Mouse (Mus musculus) layer of hippocampus, postnatal 14 days (tissue): ENCODE results near the gene Abt1. TPM values are rescaled to one million over a fixed set of nuclear protein-coding genes. Genes with fewer than 3 reads are reported as not detected.

Source experiments
- total RNA-seq, 2 experiments: library from RNA; stranded (reverse); gene quantifications; 2 replicates each; pipeline ENCODE4 v1.2.3; 2021

Abt1 gene
- total RNA-seq, 2 experiments from 2014 or later = 7.0 TPM

Other genes starting within 250 kb of the Abt1 start
- gene Vmn1r220, start 235.9 kb downstream of the Abt1 start, total RNA-seq = not detected
- not detected for gene Vmn1r221, start 209.7 kb downstream of the Abt1 start, total RNA-seq
- not detected for gene Vmn1r222, start 187.9 kb downstream of the Abt1 start, total RNA-seq
- not detected for gene Vmn1r223, start 176.7 kb downstream of the Abt1 start, total RNA-seq
- 10 to 100 TPM; 34.9 to 39.8 TPM for gene Zfp322a, start 54.7 kb downstream of the Abt1 start, total RNA-seq
- gene Btn1a1, start 42.0 kb upstream of the Abt1 start, total RNA-seq = not detected
- 1 to 10 TPM in 1 of 2 experiments, under 1 TPM in 1; 0.58 to 1.0 TPM for gene Btn2a2, start 65.0 kb upstream of the Abt1 start, total RNA-seq
- 100 to 1,000 TPM; 253 to 315 TPM for gene Hist1h4h, start 107.2 kb upstream of the Abt1 start, total RNA-seq
- 10 to 100 TPM; 23.4 to 33.5 TPM for gene Hist1h2af, start 110.0 kb upstream of the Abt1 start, total RNA-seq
- gene Hist1h3g, start 111.6 kb upstream of the Abt1 start, total RNA-seq = 10 to 100 TPM in 1 of 2 experiments, 1 to 10 TPM in 1; 3.7 to 12.5 TPM
- 1 to 10 TPM; 1.2 to 1.9 TPM for gene Hist1h2bh, start 119.5 kb upstream of the Abt1 start, total RNA-seq
- gene Hist1h3f, start 120.2 kb upstream of the Abt1 start, total RNA-seq = 10 to 100 TPM; 19.7 to 24.2 TPM
- gene Hist1h4f, start 127.8 kb upstream of the Abt1 start, total RNA-seq = 100 to 1,000 TPM; 122 to 142 TPM
- gene Hist1h1d, start 129.4 kb upstream of the Abt1 start, total RNA-seq = 1 to 10 TPM; 4.6 to 4.8 TPM
- gene Hist1h3e, start 138.5 kb upstream of the Abt1 start, total RNA-seq = 10 to 100 TPM; 60.0 to 69.0 TPM
- gene Hist1h2ae, start 147.4 kb upstream of the Abt1 start, total RNA-seq = 10 to 100 TPM; 10.3 TPM
- gene Hist1h2bg, start 147.5 kb upstream of the Abt1 start, total RNA-seq = 10 to 100 TPM; 93.3 to 96.2 TPM
- gene Hist1h2bf, start 150.3 kb upstream of the Abt1 start, total RNA-seq = 10 to 100 TPM; 32.6 to 42.1 TPM
- gene Hist1h2ad, start 150.5 kb upstream of the Abt1 start, total RNA-seq = 1 to 10 TPM; 1.1 to 9.9 TPM
- 10 to 100 TPM; 11.1 to 12.1 TPM for gene Hist1h3d, start 151.9 kb upstream of the Abt1 start, total RNA-seq
- gene Hist1h4d, start 157.7 kb upstream of the Abt1 start, total RNA-seq = 100 to 1,000 TPM; 128 to 149 TPM
- gene Hist1h2be, start 197.3 kb upstream of the Abt1 start, total RNA-seq = 1 to 10 TPM; 6.8 to 8.7 TPM
- 10 to 100 TPM; 63.5 to 74.1 TPM for gene Hist1h1e, start 198.7 kb upstream of the Abt1 start, total RNA-seq